Mouse (Mus musculus) monocyte, adult 2 months (primary cell): ENCODE data around the gene Rab17.
A peak's percentile ranks its signal among the peaks of the same experiment; 100 is the strongest.

Experiments used
- DNase-seq, 2 experiments: peaks; one replicate each; pipeline ENCODE4 v3.0.0; 2022; ENCODE audit warnings: low spot score in 2 of 2, low read depth in 1 of 2

The Rab17 gene

GRCm38 (mm10) chr1:90936990-90937389 lies 32.5 kb downstream of the Rab17 start:
- DNase-seq = no peak

- no peak for DNase-seq
Measured at GRCm38 (mm10) chr1:90933001-90933400, 36.5 kb downstream of the Rab17 start.

- DNase-seq = peak in 1 of 2 experiments; percentile 40
Measured at GRCm38 (mm10) chr1:90928575-90928934, 40.9 kb downstream of the Rab17 start.

GRCm38 (mm10) chr1:90927929-90928574 lies 41.4 kb downstream of the Rab17 start:
- no peak for DNase-seq

GRCm38 (mm10) chr1:90927308-90927707 lies 42.2 kb downstream of the Rab17 start:
- DNase-seq = no peak

GRCm38 (mm10) chr1:90926030-90926429 lies 43.4 kb downstream of the Rab17 start:
- DNase-seq = no peak

GRCm38 (mm10) chr1:90921687-90922086 lies 47.8 kb downstream of the Rab17 start:
- no peak for DNase-seq

GRCm38 (mm10) chr1:90917509-90917908 lies 52.0 kb downstream of the Rab17 start:
- no peak for DNase-seq

GRCm38 (mm10) chr1:90914948-90915569 lies 54.4 kb downstream of the Rab17 start, which contains the start of gene Mlph:
TSS of gene Mlph (plus strand) at chr1:90915085.
- no peak for DNase-seq

- no peak for DNase-seq
Measured at GRCm38 (mm10) chr1:90913231-90913630, 56.2 kb downstream of the Rab17 start.

GRCm38 (mm10) chr1:90909631-90910152 lies 59.8 kb downstream of the Rab17 start:
- no peak for DNase-seq

- DNase-seq = no peak
Measured at GRCm38 (mm10) chr1:90909161-90909560, 60.3 kb downstream of the Rab17 start.
